Mouse (Mus musculus): ENCODE measurements at regions not wholly inside any gene's neighbourhood (a gene's known extent, or its start where the extent isn't known, plus 50 kb on each side); places are given as distances from the start of the nearest gene placed in this dataset.

DNA sequence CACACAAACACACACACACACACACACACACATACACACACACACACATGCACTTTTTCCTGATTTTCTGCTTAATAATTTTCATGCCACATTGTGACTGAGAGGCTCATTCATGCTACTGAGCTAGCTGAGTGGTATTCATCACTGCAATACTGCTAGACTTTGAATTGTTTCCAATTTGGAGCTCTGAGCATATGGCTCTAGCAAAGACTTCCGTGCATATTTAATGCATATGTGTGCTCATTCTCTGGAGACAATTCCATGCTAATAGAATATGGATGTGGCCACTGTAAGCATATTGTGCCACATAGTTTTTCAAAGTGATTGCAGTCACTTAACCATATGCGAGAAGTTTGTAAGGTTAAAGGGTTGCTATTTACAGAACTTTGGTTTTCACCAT lies 432.4 kb upstream of the Gnpda2 start:
- in situ Hi-C loops (cut with MboI, MseI), result no loop called here

GRCm38 (mm10) chr5:70011951-70012350 lies 419.8 kb upstream of the Gnpda2 start:
- in situ Hi-C loops (cut with MboI, MseI), result loop anchor here in 1 of 2 experiments (10.0 kb wide), 1 partner anchor 1943 kb away; no protein-coding TSS in a partner anchor
